Mouse (Mus musculus) ES-Bruce4 (cell line): Measurements from ENCODE around the gene Rln3.

Source experiments
- CTCF ChIP-seq: IDR thresholded peaks from one replicate; pipeline ENCODE4 v1.8.1; 2011; ENCODE audit warnings: low read depth, low read length
- POLR2A ChIP-seq: IDR thresholded peaks from one replicate; pipeline ENCODE4 v1.8.1; 2011; ENCODE audit warnings: low read length; ENCODE audit not compliant: insufficient read depth

GRCm38 (mm10) chr8:84068316-84069035 is 23.7 kb upstream of the Rln3 start:
- no peak for TF ChIP-seq CTCF
- no peak for TF ChIP-seq POLR2A
